9 mouse cellular contexts compared by ENCODE assay signal in the genomic region with DNA sequence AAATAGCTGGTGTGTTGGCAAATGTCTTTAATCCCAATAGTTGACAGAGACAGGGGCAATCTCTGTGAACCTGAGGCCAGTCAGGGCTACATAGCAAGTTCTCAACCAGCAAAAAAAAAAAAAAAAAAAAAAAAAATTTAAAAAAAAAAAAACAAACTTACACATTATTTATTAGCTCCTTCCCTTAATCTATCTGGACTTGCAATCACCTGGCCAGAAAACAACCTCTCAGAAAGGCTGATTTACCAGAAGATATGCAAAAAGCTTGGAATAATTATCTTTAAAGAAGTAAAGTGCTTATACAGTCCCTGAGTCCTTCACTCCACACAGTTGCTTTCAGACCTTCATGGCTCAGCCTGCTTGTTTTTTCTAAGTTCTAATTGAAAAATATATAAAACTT. TPM values are rescaled to one million over a fixed set of nuclear protein-coding genes. Genes with fewer than 3 reads are reported as not detected.
DNase-seq lines count a peak whose midpoint lies in the region; ATAC-seq and TF ChIP-seq lines count a peak whose summit lies in the region.
"Had no signal": no experiment of that assay in that cellular context is flagged by ENCODE, and none has a peak within 500 bp of the region (broad histone marks: within the 10 kb centered on the region; RNA-seq: fewer than 3 reads in every experiment).

No protein-coding gene starts in this region.

- no peak for TF ChIP-seq CTCF in left cerebral cortex, adult 2 months (IDR thresholded peaks at IDR 0.05)

- no peaks in the 10 kb centered on the region for H3K27me3 ChIP-seq in embryonic facial prominence, embryonic 15.5 days
- no peaks in the 10 kb centered on the region for H3K27me3 ChIP-seq in limb, embryonic 12.5 days
- H3K27me3 ChIP-seq in neural tube, embryonic 15.5 days (replicated peaks): no peaks in the 10 kb centered on the region

- 0 out of 2 replicates have a peak, but pooled peaks cover 3% of the 10 kb centered on the region for H3K36me3 ChIP-seq in embryonic facial prominence, embryonic 15.5 days
- H3K36me3 ChIP-seq in limb, embryonic 12.5 days: peaks cover 8% of the 10 kb centered on the region; the same call in 1 of the 2 replicates
- no peaks in the 10 kb centered on the region for H3K36me3 ChIP-seq in neural tube, embryonic 15.5 days

- intact Hi-C loops in left cerebral cortex, adult 2 months (cut with DNase I): no loop called here
- intact Hi-C loops in left cerebral cortex, postnatal 10 days (cut with DNase I): no loop called here

- peak overlapping the region; percentile 75 for H3K4me2 ChIP-seq in embryonic facial prominence, embryonic 15.5 days (replicated peaks)
- H3K4me2 ChIP-seq in limb, embryonic 12.5 days: peak overlapping the region; percentile 82
- peak overlapping the region; percentile 74 for H3K4me2 ChIP-seq in neural tube, embryonic 15.5 days

- no peaks in the 10 kb centered on the region for H3K9me3 ChIP-seq in embryonic facial prominence, embryonic 15.5 days (replicated peaks)
- H3K9me3 ChIP-seq in limb, embryonic 12.5 days: no peaks in the 10 kb centered on the region
- no peaks in the 10 kb centered on the region for H3K9me3 ChIP-seq in neural tube, embryonic 15.5 days (replicated peaks)

- no peak for ATAC-seq in embryonic facial prominence, embryonic 15.5 days (ENCODE audit: insufficient number of reproducible peaks, low FRiP score, low TSS enrichment, low read depth)
- no peak for ATAC-seq in limb, embryonic 12.5 days (ENCODE audit: insufficient number of reproducible peaks, insufficient read depth, low FRiP score, low TSS enrichment, low read depth)
- ATAC-seq in neural tube, embryonic 15.5 days (ENCODE audit: low FRiP score): no peak

- peaks cover 26% of the 10 kb centered on the region for H3K4me1 ChIP-seq in embryonic facial prominence, embryonic 15.5 days
- peaks cover 22% of the 10 kb centered on the region for H3K4me1 ChIP-seq in limb, embryonic 12.5 days (replicated peaks)
- peaks cover 31% of the 10 kb centered on the region for H3K4me1 ChIP-seq in neural tube, embryonic 15.5 days

- H3K9ac ChIP-seq in embryonic facial prominence, embryonic 15.5 days: 0 out of 2 replicates have a peak overlapping the region, but pooled peaks have one; percentile 97
- H3K9ac ChIP-seq in limb, embryonic 12.5 days (replicated peaks): peak overlapping the region; percentile 91; the same call in 1 of the 2 replicates
- H3K9ac ChIP-seq in neural tube, embryonic 15.5 days (replicated peaks): 0 out of 2 replicates have a peak overlapping the region, but pooled peaks have one; percentile 90

- peak overlapping the region; percentile 80 for H3K4me3 ChIP-seq in left cerebral cortex, adult 2 months
- H3K4me3 ChIP-seq in embryonic facial prominence, embryonic 15.5 days (replicated peaks): peak overlapping the region; percentile 95
- H3K4me3 ChIP-seq in limb, embryonic 12.5 days (replicated peaks): peak overlapping the region; percentile 92
- peak overlapping the region; percentile 98 for H3K4me3 ChIP-seq in neural tube, embryonic 15.5 days (replicated peaks)

- DNase-seq in left cerebral cortex, adult 2 months (ENCODE audit: extremely low spot score in 1 of 2, low spot score in 2 of 2): no peak
- no peak for DNase-seq in left cerebral cortex, postnatal 10 days (ENCODE audit: extremely low spot score in 1 of 2, low spot score in 2 of 2)
- DNase-seq in cerebellum, postnatal 25 days: no peak
- DNase-seq in cerebellum, adult 18-20 months: no peak
- DNase-seq in MN1 (ENCODE audit: low spot score): no peak

- no peak overlapping the region; the same call in 1 of the 2 replicates for H3K27ac ChIP-seq in left cerebral cortex, adult 2 months
- H3K27ac ChIP-seq in embryonic facial prominence, embryonic 15.5 days (replicated peaks): no peak overlapping the region
- H3K27ac ChIP-seq in limb, embryonic 12.5 days: no peak overlapping the region
- H3K27ac ChIP-seq in neural tube, embryonic 15.5 days (replicated peaks): no peak overlapping the region

RNA-seq across cellular contexts. Expression of a gene that starts 1.7 kb away (rescaled TPM):
- 100 to 1,000 TPM; 168 to 171 TPM for total RNA-seq in left cerebral cortex, adult 2 months (2021)
- total RNA-seq in left cerebral cortex, postnatal 10 days (2021): 100 to 1,000 TPM; 174 to 179 TPM
- polyA plus RNA-seq in embryonic facial prominence, embryonic 15.5 days (2015; fragmentation: Nextera tagmentation; extraction: Ambion mirVana): 145 and 153 TPM in 2 replicates
- polyA plus RNA-seq in limb, embryonic 12.5 days (2016; fragmentation: Nextera tagmentation; extraction: Ambion mirVana): 200 and 207 TPM in 2 replicates
- polyA plus RNA-seq in neural tube, embryonic 15.5 days (2015; fragmentation: Nextera tagmentation; extraction: Ambion mirVana): 185 and 188 TPM in 2 replicates

RNA-seq across cellular contexts. Expression of a gene that starts 1.7 kb away (rescaled TPM):
- total RNA-seq in left cerebral cortex, adult 2 months (2021): 10 to 100 TPM; 15.1 to 15.4 TPM
- total RNA-seq in left cerebral cortex, postnatal 10 days (2021): 10 to 100 TPM; 10.1 to 11.6 TPM
- 11.4 and 12.9 TPM in 2 replicates for polyA plus RNA-seq in embryonic facial prominence, embryonic 15.5 days (2015; fragmentation: Nextera tagmentation; extraction: Ambion mirVana)
- polyA plus RNA-seq in limb, embryonic 12.5 days (2016; fragmentation: Nextera tagmentation; extraction: Ambion mirVana): 11.6 and 13.2 TPM in 2 replicates
- polyA plus RNA-seq in neural tube, embryonic 15.5 days (2015; fragmentation: Nextera tagmentation; extraction: Ambion mirVana): 8.1 and 10.9 TPM in 2 replicates

RNA-seq across cellular contexts. Expression of a gene that starts 9.9 kb away (rescaled TPM):
- total RNA-seq in left cerebral cortex, adult 2 months (2021): not detected
- not detected for total RNA-seq in left cerebral cortex, postnatal 10 days (2021)
- polyA plus RNA-seq in embryonic facial prominence, embryonic 15.5 days (2015; fragmentation: Nextera tagmentation; extraction: Ambion mirVana): 1.3 and 2.3 TPM in 2 replicates
- polyA plus RNA-seq in limb, embryonic 12.5 days (2016; fragmentation: Nextera tagmentation; extraction: Ambion mirVana): 2.8 and 3.4 TPM in 2 replicates
- polyA plus RNA-seq in neural tube, embryonic 15.5 days (2015; fragmentation: Nextera tagmentation; extraction: Ambion mirVana): 1.9 and 2.3 TPM in 2 replicates
- total RNA-seq: megakaryocyte-erythroid progenitor cell, adult 5-6 weeks had no signal

RNA-seq across cellular contexts. Expression of a gene that starts 37.6 kb away (rescaled TPM):
- 10 to 100 TPM; 36.3 to 41.5 TPM for total RNA-seq in left cerebral cortex, adult 2 months (2021)
- 10 to 100 TPM; 53.9 to 62.1 TPM for total RNA-seq in left cerebral cortex, postnatal 10 days (2021)
- 125 and 134 TPM in 2 replicates for polyA plus RNA-seq in embryonic facial prominence, embryonic 15.5 days (2015; fragmentation: Nextera tagmentation; extraction: Ambion mirVana)
- 109 and 111 TPM in 2 replicates for polyA plus RNA-seq in limb, embryonic 12.5 days (2016; fragmentation: Nextera tagmentation; extraction: Ambion mirVana)
- 129 and 134 TPM in 2 replicates for polyA plus RNA-seq in neural tube, embryonic 15.5 days (2015; fragmentation: Nextera tagmentation; extraction: Ambion mirVana)
